Mouse (Mus musculus): ENCODE measurements around the gene Pde6h. TPM values are rescaled to one million over a fixed set of nuclear protein-coding genes. Genes with fewer than 3 reads are reported as not detected.
"Not testable (repeated sequence)": the region's sequence is repeated elsewhere in the genome, so short reads cannot be mapped to it uniquely, and the experiment has no call there.

The Pde6h gene
- polyA plus RNA-seq, 1 experiment = 0.12 TPM

DNA sequence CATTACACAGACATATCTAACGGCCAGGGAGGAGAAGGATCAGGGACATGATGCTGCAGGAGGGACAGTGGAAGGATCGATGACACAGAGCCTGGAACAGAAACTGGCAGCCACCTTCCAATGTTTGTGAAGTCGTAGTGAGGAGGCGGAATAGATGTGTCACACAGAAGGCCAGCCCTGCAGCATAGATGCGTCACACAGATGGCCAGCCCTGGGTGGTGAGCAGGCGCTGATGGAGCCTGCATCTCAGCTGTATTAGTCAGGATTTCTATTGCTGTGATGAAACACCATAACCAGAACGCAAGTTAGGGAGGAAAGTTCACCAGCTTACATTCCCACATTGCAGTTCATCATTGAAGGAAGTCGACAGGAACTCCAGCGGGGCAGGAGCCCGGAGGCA lies 42.3 kb downstream of the Pde6h start:
- no peaks in the 10 kb centered on the region for H3K36me3 ChIP-seq (ENCODE audit: control insufficient read depth, insufficient read depth)
- no peak overlapping the region for H3K4me3 ChIP-seq
- H3ac ChIP-seq (ENCODE audit: control insufficient read depth, insufficient read length) = no peak overlapping the region
- no peaks in the 10 kb centered on the region for H3K79me2 ChIP-seq (ENCODE audit: control insufficient read depth, insufficient read depth)
- no peak overlapping the region for H3K4me2 ChIP-seq (ENCODE audit: low read depth)
- TF ChIP-seq REST (IDR thresholded peaks at IDR 0.05; ENCODE audit: insufficient read depth, insufficient read length) = no peak
- no peak for TF ChIP-seq USF1 (IDR thresholded peaks at IDR 0.05; ENCODE audit: low read depth)
- TF ChIP-seq TCF3 (IDR thresholded peaks at IDR 0.05; ENCODE audit: insufficient read length, low read depth) = no peak
- no peak for TF ChIP-seq MYOD1 (IDR thresholded peaks at IDR 0.05; ENCODE audit: control insufficient read depth in 1 of 3, insufficient read length in 2 of 3, low read depth in 2 of 3)
- TF ChIP-seq SRF (IDR thresholded peaks at IDR 0.05; ENCODE audit: control insufficient read depth, insufficient read length, low read depth) = no peak
- no peak for TF ChIP-seq CEBPB (IDR thresholded peaks at IDR 0.05; ENCODE audit: insufficient read depth, poor library complexity, severe bottlenecking)
- no peak for TF ChIP-seq POLR2A (IDR thresholded peaks at IDR 0.05; ENCODE audit: insufficient read length, low read depth)
- no peak for TF ChIP-seq POLR2AphosphoS2 (IDR thresholded peaks at IDR 0.05; ENCODE audit: insufficient read length, low read depth)
- TF ChIP-seq E2F4 (IDR thresholded peaks at IDR 0.05; ENCODE audit: insufficient read depth) = no peak
- TF ChIP-seq TCF12 (IDR thresholded peaks at IDR 0.05; ENCODE audit: insufficient read depth, poor library complexity, severe bottlenecking) = no peak
- no peaks in the 10 kb centered on the region for H3K27me3 ChIP-seq (ENCODE audit: control insufficient read depth, insufficient read depth, insufficient read length)

DNA sequence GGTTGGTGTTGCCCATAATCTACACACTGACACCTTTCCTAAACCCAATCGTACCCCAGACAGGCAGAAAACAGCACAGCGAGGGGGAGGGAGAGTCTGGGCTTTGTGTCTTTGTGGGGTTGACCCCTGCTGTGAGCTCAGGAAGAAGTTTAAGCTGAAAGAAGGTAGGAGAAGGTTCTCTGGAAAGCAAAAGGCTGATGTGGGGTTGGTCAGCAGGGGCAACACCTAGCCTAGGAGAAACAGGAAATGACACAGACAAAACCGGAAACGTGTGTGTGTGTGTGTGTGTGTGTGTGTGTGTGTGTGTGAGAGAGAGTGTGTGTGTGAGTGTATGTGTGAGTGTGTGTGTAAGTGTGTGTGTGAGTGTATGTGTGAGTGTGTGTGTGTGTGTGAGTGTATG lies 43.8 kb downstream of the Pde6h start:
- no peak overlapping the region for H3ac ChIP-seq (ENCODE audit: control insufficient read depth, insufficient read length)
- TF ChIP-seq USF1 (IDR thresholded peaks at IDR 0.05; ENCODE audit: low read depth) (no peak), E2F4 (IDR thresholded peaks at IDR 0.05; ENCODE audit: insufficient read depth) (no peak), POLR2A (IDR thresholded peaks at IDR 0.05; ENCODE audit: insufficient read length, low read depth) (no peak), MAX (IDR thresholded peaks at IDR 0.05; ENCODE audit: low read depth) (no peak), CEBPB (IDR thresholded peaks at IDR 0.05; ENCODE audit: insufficient read depth, poor library complexity, severe bottlenecking) (no peak), MYOG (IDR thresholded peaks at IDR 0.05; ENCODE audit: control insufficient read depth in 1 of 3, insufficient read depth in 1 of 3, insufficient read length in 2 of 3, low read depth in 2 of 3) (no peak), POLR2AphosphoS2 (IDR thresholded peaks at IDR 0.05; ENCODE audit: insufficient read length, low read depth) (no peak), SRF (IDR thresholded peaks at IDR 0.05; ENCODE audit: control insufficient read depth, insufficient read length, low read depth) (no peak), TCF3 (IDR thresholded peaks at IDR 0.05; ENCODE audit: insufficient read length, low read depth) (no peak), REST (IDR thresholded peaks at IDR 0.05; ENCODE audit: insufficient read depth, insufficient read length) (no peak), TCF12 (IDR thresholded peaks at IDR 0.05; ENCODE audit: insufficient read depth, poor library complexity, severe bottlenecking) (no peak), MYOD1 (IDR thresholded peaks at IDR 0.05; ENCODE audit: control insufficient read depth in 1 of 3, insufficient read length in 2 of 3, low read depth in 2 of 3) (no peak)
- no peak overlapping the region for H3K4me2 ChIP-seq (ENCODE audit: low read depth)
- no peaks in the 10 kb centered on the region for H3K27me3 ChIP-seq (ENCODE audit: control insufficient read depth, insufficient read depth, insufficient read length)
- H3K4me3 ChIP-seq = no peak overlapping the region
- H3K36me3 ChIP-seq (ENCODE audit: control insufficient read depth, insufficient read depth) = no peaks in the 10 kb centered on the region
- no peaks in the 10 kb centered on the region for H3K79me2 ChIP-seq (ENCODE audit: control insufficient read depth, insufficient read depth)

DNA sequence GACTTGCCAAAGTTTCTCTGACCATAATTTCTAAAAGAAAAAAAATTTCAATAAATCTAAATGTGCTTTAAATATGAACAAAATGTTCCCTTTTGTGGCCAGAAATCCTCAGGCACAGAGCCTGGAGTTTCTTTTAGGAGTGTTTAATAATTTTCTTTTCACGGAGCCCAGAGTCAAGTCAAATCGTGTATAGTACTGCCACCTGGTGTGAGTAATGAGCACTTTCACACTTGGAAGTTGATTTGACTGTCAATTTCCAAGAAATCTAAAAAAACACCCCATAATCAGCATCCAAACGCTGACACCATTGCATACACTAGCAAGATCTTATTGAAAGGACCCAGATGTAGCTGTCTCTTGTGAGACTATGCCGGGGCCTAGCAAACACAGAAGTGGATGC lies 45.2 kb downstream of the Pde6h start:
- not testable (repeated sequence) for H3K36me3 ChIP-seq (ENCODE audit: control insufficient read depth, insufficient read depth); H3K4me2 ChIP-seq (ENCODE audit: low read depth); H3K79me2 ChIP-seq (ENCODE audit: control insufficient read depth, insufficient read depth); H3K4me3 ChIP-seq; H3ac ChIP-seq (ENCODE audit: control insufficient read depth, insufficient read length); H3K27me3 ChIP-seq (ENCODE audit: control insufficient read depth, insufficient read depth, insufficient read length)

DNA sequence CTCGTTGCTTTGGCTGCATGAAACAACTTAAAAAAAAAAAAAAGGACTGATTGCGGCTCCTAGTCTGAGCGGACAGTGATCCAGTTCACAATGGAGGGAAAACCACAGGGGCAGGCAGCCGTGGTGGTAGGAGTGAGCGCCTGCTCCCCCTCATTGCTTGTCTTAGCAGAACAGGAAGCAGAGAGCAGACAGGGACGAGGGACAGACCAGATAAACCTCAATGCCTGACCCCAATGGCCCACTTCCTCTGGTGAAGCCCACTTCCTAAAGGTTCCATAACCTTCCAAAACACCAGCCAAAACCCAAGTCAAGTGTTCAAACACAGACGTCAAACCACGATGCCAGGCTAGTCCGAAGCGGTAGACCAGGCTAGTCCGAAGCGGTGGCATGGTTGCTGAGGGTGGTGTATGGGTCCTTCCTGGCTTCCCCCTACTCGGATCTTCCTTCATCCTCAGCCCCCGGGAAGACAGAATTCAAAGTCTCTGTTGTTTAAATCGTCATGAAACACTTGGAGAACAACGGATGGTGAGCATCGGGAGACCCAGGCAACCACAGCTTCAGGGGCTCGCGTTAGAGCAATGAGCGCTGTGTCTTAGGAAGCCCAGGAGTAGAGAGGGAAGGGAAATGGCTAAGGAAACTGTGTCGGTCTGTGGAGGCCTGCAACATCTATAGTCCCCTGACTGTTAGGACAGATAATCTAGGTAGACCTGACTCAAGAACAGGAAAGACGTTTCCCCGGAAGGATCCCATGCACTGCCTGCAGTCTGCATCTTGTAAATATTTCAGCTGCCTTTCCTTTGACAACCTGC lies 55.8 kb downstream of the Pde6h start:
- H3K4me2 ChIP-seq (ENCODE audit: low read depth) = no peak overlapping the region
- no peaks in the 10 kb centered on the region for H3K36me3 ChIP-seq (ENCODE audit: control insufficient read depth, insufficient read depth)
- no peak overlapping the region for H3K4me3 ChIP-seq
- no peaks in the 10 kb centered on the region for H3K79me2 ChIP-seq (ENCODE audit: control insufficient read depth, insufficient read depth)
- no peaks in the 10 kb centered on the region for H3K27me3 ChIP-seq (ENCODE audit: control insufficient read depth, insufficient read depth, insufficient read length)
- TF ChIP-seq TCF3 (IDR thresholded peaks at IDR 0.05; ENCODE audit: insufficient read length, low read depth) = no peak
- TF ChIP-seq POLR2AphosphoS2 (IDR thresholded peaks at IDR 0.05; ENCODE audit: insufficient read length, low read depth) = no peak
- no peak for TF ChIP-seq CEBPB (IDR thresholded peaks at IDR 0.05; ENCODE audit: insufficient read depth, poor library complexity, severe bottlenecking)
- TF ChIP-seq REST (IDR thresholded peaks at IDR 0.05; ENCODE audit: insufficient read depth, insufficient read length) = no peak
- no peak for TF ChIP-seq MAX (IDR thresholded peaks at IDR 0.05; ENCODE audit: low read depth)
- no peak for TF ChIP-seq SRF (IDR thresholded peaks at IDR 0.05; ENCODE audit: control insufficient read depth, insufficient read length, low read depth)
- TF ChIP-seq TCF12 (IDR thresholded peaks at IDR 0.05; ENCODE audit: insufficient read depth, poor library complexity, severe bottlenecking) = no peak
- no peak overlapping the region for H3ac ChIP-seq (ENCODE audit: control insufficient read depth, insufficient read length)

DNA sequence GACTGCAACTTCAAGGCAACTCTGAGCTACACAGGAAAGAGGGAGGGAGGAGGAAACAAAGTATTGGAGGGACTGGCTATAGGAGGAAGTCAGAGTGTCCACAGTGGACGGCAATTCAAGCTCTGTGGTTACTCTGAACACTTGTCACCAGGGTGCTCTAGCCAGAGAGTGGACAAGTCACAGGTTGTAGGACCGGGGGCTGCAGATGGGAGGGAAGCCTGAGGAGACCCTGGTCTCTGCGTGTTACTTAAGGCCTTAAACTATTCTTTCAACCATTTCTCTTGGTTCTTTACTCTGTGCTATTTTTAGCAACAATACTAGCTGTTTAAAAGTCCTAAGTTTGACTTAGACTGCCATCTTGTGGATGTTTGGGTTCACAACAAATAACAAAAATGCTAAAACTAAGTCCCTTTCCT lies 56.7 kb downstream of the Pde6h start:
- Histone ChIP-seq H3K27me3 (ENCODE audit: control insufficient read depth, insufficient read depth, insufficient read length) (no peaks in the 10 kb centered on the region), H3K36me3 (ENCODE audit: control insufficient read depth, insufficient read depth) (no peaks in the 10 kb centered on the region), H3K4me2 (ENCODE audit: low read depth) (no peak overlapping the region), H3ac (ENCODE audit: control insufficient read depth, insufficient read length) (no peak overlapping the region), H3K79me2 (ENCODE audit: control insufficient read depth, insufficient read depth) (no peaks in the 10 kb centered on the region), H3K4me3 (no peak overlapping the region)
- no peak for TF ChIP-seq TCF3 (IDR thresholded peaks at IDR 0.05; ENCODE audit: insufficient read length, low read depth)
- no peak for TF ChIP-seq CEBPB (IDR thresholded peaks at IDR 0.05; ENCODE audit: insufficient read depth, poor library complexity, severe bottlenecking)
- no peak for TF ChIP-seq USF1 (IDR thresholded peaks at IDR 0.05; ENCODE audit: low read depth)
- no peak for TF ChIP-seq REST (IDR thresholded peaks at IDR 0.05; ENCODE audit: insufficient read depth, insufficient read length)
- TF ChIP-seq POLR2A (IDR thresholded peaks at IDR 0.05; ENCODE audit: insufficient read length, low read depth) = no peak
- TF ChIP-seq MYOD1 (IDR thresholded peaks at IDR 0.05; ENCODE audit: control insufficient read depth in 1 of 3, insufficient read length in 2 of 3, low read depth in 2 of 3) = no peak
- TF ChIP-seq POLR2AphosphoS2 (IDR thresholded peaks at IDR 0.05; ENCODE audit: insufficient read length, low read depth) = no peak
- TF ChIP-seq MYOG (IDR thresholded peaks at IDR 0.05; ENCODE audit: control insufficient read depth in 1 of 3, insufficient read depth in 1 of 3, insufficient read length in 2 of 3, low read depth in 2 of 3) = no peak
- TF ChIP-seq MAX (IDR thresholded peaks at IDR 0.05; ENCODE audit: low read depth) = no peak
